Mouse (Mus musculus) gastrocnemius, adult 2 months (tissue): ENCODE measurements around the gene Tmem168. TPM values are rescaled to one million over a fixed set of nuclear protein-coding genes. Genes with fewer than 3 reads are reported as not detected.

Experiments used
- DNase-seq: peaks from one replicate; pipeline ENCODE4 v3.0.0; 2022
- H3K27ac ChIP-seq: fragments of 200-600 bp; 2 replicates; pipeline ENCODE4 v1.8.1; 2022; ENCODE audit warnings: mild to moderate bottlenecking
- H3K4me3 ChIP-seq: fragments of 200-600 bp; 2 replicates; pipeline ENCODE4 v1.8.1; 2022; ENCODE audit warnings: mild to moderate bottlenecking, moderate library complexity
- CTCF ChIP-seq: fragments of 200-600 bp; IDR thresholded peaks from 2 replicates; pipeline ENCODE4 v1.8.1; 2022; ENCODE audit warnings: antibody characterized with exemption, mild to moderate bottlenecking, moderate library complexity
- intact Hi-C: fragments of 180-260 bp; cut with DNase I; formaldehyde crosslinking; loops from one replicate; pipeline ENCODE4 v1.15.1; 2025
- total RNA-seq, 2 experiments: library from RNA; stranded (reverse); gene quantifications; 2 replicates each; pipeline ENCODE4 v1.2.3; 2021

The Tmem168 gene
- total RNA-seq, 2 experiments from 2014 or later = 8.2 to 10.7 TPM

DNA sequence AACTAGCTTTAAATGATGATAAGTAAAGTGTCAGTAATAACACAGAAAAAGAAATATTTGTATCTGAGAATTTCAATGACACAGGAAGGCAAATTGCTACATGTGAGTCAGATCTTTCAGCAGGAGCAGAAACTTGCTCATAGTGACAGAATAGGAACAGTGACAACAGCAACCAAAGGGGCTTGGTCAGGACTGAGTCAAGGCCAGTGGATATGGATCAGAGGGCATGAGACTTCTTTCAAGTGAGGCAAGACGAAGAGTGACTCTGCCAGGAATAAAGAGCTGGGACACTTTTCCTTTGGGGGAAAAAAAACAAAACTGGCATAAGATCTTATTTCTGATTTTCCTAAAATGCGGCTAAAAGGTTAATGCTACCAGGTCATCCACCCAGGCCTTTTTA is 52.6 kb downstream of the Tmem168 start:
- no peak for DNase-seq
- no peak for TF ChIP-seq CTCF
- intact Hi-C loops = no loop called here
- Histone ChIP-seq H3K27ac (no peak overlapping the region), H3K4me3 (no peak overlapping the region)

DNA sequence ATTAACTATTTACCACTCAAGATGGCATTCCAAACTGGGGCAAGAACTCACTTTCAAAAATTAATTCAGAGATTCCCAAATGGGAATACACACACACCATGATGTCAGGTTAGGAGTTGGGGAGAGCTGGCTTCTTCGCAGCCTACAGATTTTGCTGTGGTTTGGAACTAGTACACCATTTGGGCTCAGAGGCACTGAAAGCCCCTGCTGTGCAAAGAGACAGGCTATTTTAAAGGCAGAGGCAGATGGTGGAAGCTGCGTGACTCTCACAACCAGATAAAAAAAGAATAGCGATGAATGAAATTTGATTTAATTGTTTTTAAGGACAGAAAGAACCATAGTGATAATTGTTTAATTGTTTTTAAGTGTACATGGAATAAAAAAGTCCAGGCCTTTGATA is 66.1 kb downstream of the Tmem168 start:
- no peak for DNase-seq
- intact Hi-C loops = no loop called here
- Histone ChIP-seq H3K27ac (no peak overlapping the region), H3K4me3 (no peak overlapping the region)
- TF ChIP-seq CTCF = no peak

DNA sequence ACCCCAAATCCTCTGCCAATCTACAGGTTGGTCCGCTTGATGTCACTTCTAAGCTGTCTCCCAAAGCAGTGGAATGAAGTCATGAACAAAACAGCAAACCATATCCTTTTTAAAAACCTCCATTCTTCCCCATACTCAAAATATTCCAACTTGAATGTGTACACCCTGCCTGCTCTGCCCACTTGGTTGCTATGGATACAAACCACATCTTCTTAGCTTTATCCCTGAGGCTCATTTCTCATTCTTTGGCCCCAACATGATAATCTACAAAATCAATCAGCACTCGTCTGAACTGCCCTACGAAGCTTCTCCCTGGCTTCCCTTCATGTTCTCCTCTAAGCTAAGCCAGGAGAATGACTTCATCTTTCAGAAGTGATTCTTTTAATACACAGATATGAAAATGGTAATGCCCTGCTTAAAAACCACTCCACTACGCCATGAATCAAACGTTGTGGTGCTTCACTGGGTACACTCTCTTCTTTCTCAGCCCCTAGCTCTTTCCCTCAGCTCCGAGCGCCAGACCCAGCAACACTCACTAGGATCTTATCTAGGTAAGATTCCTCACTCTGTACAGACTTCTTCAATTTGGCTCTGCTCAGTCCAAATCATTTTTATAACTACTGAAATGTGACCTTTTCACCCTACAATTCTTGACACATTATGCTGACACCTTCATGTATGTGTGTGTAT is 70.5 kb downstream of the Tmem168 start:
- TF ChIP-seq CTCF = no peak
- Histone ChIP-seq H3K27ac (no peak overlapping the region), H3K4me3 (no peak overlapping the region)
- intact Hi-C loops = no loop called here
- DNase-seq = no peak

Other genes starting within 250 kb of the Tmem168 start
- 10 to 100 TPM in 1 of 2 experiments, 1 to 10 TPM in 1; 9.0 to 11.1 TPM for gene Bmt2, start 69.9 kb upstream of the Tmem168 start, total RNA-seq
- under 1 TPM; 0.17 to 0.18 TPM for gene Gpr85, start 231.8 kb upstream of the Tmem168 start, total RNA-seq